Mouse (Mus musculus) forebrain, embryonic 14.5 days (tissue): Measurements from ENCODE around the gene Kctd18. TPM values are rescaled to one million over a fixed set of nuclear protein-coding genes. Genes with fewer than 3 reads are reported as not detected.

Source experiments
- ATAC-seq: fragments of 200-750 bp; cut with Nextera tagmentation; 2 replicates; pipeline ENCODE4 v1.8.0; 2017; ENCODE audit warnings: mild to moderate bottlenecking, moderate library complexity
- DNase-seq: peaks from one replicate; pipeline ENCODE4 v3.0.0-alpha.2; 2015; ENCODE audit warnings: low spot score
- H3K27ac ChIP-seq: fragments of 300-500 bp; sonication (generic); 2 replicates; pipeline ENCODE4 v1.5.1; 2014; ENCODE audit warnings: low read depth, mild to moderate bottlenecking, control low read depth, low read length, moderate library complexity
- H3K27me3 ChIP-seq: fragments of 300-500 bp; sonication (generic); replicated peaks from 2 replicates; pipeline ENCODE4 v1.6.1; 2014; ENCODE audit warnings: low read length, control low read depth, mixed read lengths; ENCODE audit not compliant: control insufficient read depth, insufficient read depth
- H3K36me3 ChIP-seq: fragments of 300-500 bp; sonication (generic); 2 replicates; pipeline ENCODE4 v1.6.1; 2014; ENCODE audit warnings: low read length, control low read depth; ENCODE audit not compliant: control insufficient read depth, insufficient read depth
- H3K4me1 ChIP-seq: fragments of 300-500 bp; sonication (generic); 2 replicates; pipeline ENCODE4 v1.6.1; 2014; ENCODE audit warnings: antibody characterized with exemption, low read length, control low read depth; ENCODE audit not compliant: control insufficient read depth, insufficient read depth
- H3K4me2 ChIP-seq: fragments of 300-500 bp; sonication (generic); 2 replicates; pipeline ENCODE4 v1.6.1; 2014; ENCODE audit warnings: mild to moderate bottlenecking, control low read depth, low read length
- H3K4me3 ChIP-seq: fragments of 300-500 bp; sonication (generic); 2 replicates; pipeline ENCODE4 v1.5.1; 2014; ENCODE audit warnings: low read depth, low read length, control low read depth
- H3K9ac ChIP-seq: fragments of 300-500 bp; sonication (generic); 2 replicates; pipeline ENCODE4 v1.6.1; 2014; ENCODE audit warnings: mild to moderate bottlenecking, low read length, control low read depth, moderate library complexity
- H3K9me3 ChIP-seq: fragments of 300-500 bp; sonication (generic); replicated peaks from 2 replicates; pipeline ENCODE4 v1.6.1; 2016; ENCODE audit warnings: low read length, control low read depth, mixed read lengths; ENCODE audit not compliant: control insufficient read depth
- WGBS: fragments of 180-500 bp; shearing (Covaris S2); extraction: QIAGEN DNeasy Blood & Tissue Kit; methylation state at CpG from one replicate; pipeline ENCODE4 v1.1.7; 2014; 5-methylcytosine and 5-hydroxymethylcytosine counted together
- polyA plus RNA-seq: library from polyadenylated mRNA; unstranded; fragments of >200 nt; fragmentation: Nextera tagmentation; extraction: Ambion mirVana; gene quantifications from 2 replicates; pipeline ENCODE4 v1.2.1, GENCODE M21; 2014

Gene Kctd18
- polyA plus RNA-seq, 1 experiment from 2014 or later, result 22.6 TPM

GRCm38 (mm10) chr1:57942215-57942614, 76.5 kb downstream of the Kctd18 start:
- H3K4me2 ChIP-seq, result no peak overlapping the region
- peaks cover 14% of the 10 kb centered on the region; the same call in 1 of the 2 replicates for H3K36me3 ChIP-seq
- no peak for DNase-seq
- H3K27ac ChIP-seq, result no peak overlapping the region
- H3K4me1 ChIP-seq, result peaks cover 17% of the 10 kb centered on the region
- no peak overlapping the region for H3K9ac ChIP-seq
- no peaks in the 10 kb centered on the region for H3K27me3 ChIP-seq
- WGBS, result 57% methylated on average over 6 of the region's 6 CpGs
- no peak for ATAC-seq
- no peaks in the 10 kb centered on the region for H3K9me3 ChIP-seq
- H3K4me3 ChIP-seq, result no peak overlapping the region

- DNase-seq (no peak), ATAC-seq (peak; percentile 18; the same call in 1 of the 2 replicates)
- H3K9me3 ChIP-seq, result no peaks in the 10 kb centered on the region
- no peak overlapping the region for H3K4me3 ChIP-seq
- WGBS, result 38% methylated on average over 11 of the region's 11 CpGs
- no peak overlapping the region for H3K4me2 ChIP-seq
- no peak overlapping the region for H3K27ac ChIP-seq
- peaks cover 14% of the 10 kb centered on the region; the same call in 1 of the 2 replicates for H3K36me3 ChIP-seq
- no peak overlapping the region for H3K9ac ChIP-seq
- peaks cover 17% of the 10 kb centered on the region for H3K4me1 ChIP-seq
- no peaks in the 10 kb centered on the region for H3K27me3 ChIP-seq
These were observed 77.0 kb downstream of the Kctd18 start for GRCm38 (mm10) chr1:57941734-57942133.

GRCm38 (mm10) chr1:57941095-57941494, 77.7 kb downstream of the Kctd18 start:
- H3K9me3 ChIP-seq, result no peaks in the 10 kb centered on the region
- H3K4me3 ChIP-seq, result no peak overlapping the region
- ATAC-seq, result peak; percentile 36
- WGBS, result 42% methylated on average over 7 of the region's 7 CpGs
- peaks cover 17% of the 10 kb centered on the region for H3K4me1 ChIP-seq
- H3K4me2 ChIP-seq, result no peak overlapping the region
- H3K27me3 ChIP-seq, result no peaks in the 10 kb centered on the region
- H3K27ac ChIP-seq, result no peak overlapping the region
- DNase-seq, result no peak
- H3K36me3 ChIP-seq, result peaks cover 11% of the 10 kb centered on the region; the same call in 1 of the 2 replicates
- no peak overlapping the region for H3K9ac ChIP-seq

GRCm38 (mm10) chr1:57940691-57941090, 78.1 kb downstream of the Kctd18 start:
- Histone ChIP-seq H3K27ac (no peak overlapping the region), H3K36me3 (peaks cover 11% of the 10 kb centered on the region; the same call in 1 of the 2 replicates), H3K27me3 (no peaks in the 10 kb centered on the region), H3K9ac (no peak overlapping the region), H3K4me3 (no peak overlapping the region), H3K4me2 (no peak overlapping the region), H3K9me3 (no peaks in the 10 kb centered on the region), H3K4me1 (peaks cover 17% of the 10 kb centered on the region)
- 14% methylated on average over 10 of the region's 10 CpGs for WGBS
- ATAC-seq (peak; percentile 76), DNase-seq (peak; percentile 60)

DNA sequence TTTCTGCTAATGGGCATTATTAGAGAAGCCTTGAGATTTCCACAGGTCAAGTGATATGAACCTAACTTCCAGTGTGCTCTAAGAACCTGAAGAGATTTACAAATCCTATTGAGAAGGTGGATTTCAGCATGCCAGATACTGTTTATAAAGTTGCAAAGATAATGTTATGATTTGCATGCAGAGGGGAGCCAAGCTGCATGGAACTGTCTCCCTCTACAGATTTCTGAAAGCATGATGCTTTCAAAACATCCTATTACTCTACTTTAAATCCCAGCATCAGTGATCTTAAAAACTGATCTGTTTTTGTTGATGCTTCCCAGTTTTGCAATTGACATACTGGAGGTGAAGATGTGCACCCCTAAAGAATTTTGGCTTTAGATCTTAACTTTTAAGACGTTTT, 84.5 kb downstream of the Kctd18 start:
- Histone ChIP-seq H3K9ac (no peak overlapping the region), H3K36me3 (0 out of 2 replicates have a peak, but pooled peaks cover 4% of the 10 kb centered on the region), H3K4me2 (no peak overlapping the region), H3K4me1 (no peaks in the 10 kb centered on the region), H3K9me3 (no peaks in the 10 kb centered on the region), H3K27ac (no peak overlapping the region), H3K27me3 (no peaks in the 10 kb centered on the region), H3K4me3 (no peak overlapping the region)
- WGBS, result 52% methylated on average over 1 of the region's 1 CpGs
- DNase-seq, result no peak
- no peak for ATAC-seq

- ATAC-seq, result peak; percentile 18; the same call in 1 of the 2 replicates
- no peak overlapping the region for H3K27ac ChIP-seq
- H3K36me3 ChIP-seq, result no peaks in the 10 kb centered on the region
- no peak overlapping the region for H3K9ac ChIP-seq
- H3K9me3 ChIP-seq, result no peaks in the 10 kb centered on the region
- no peak overlapping the region for H3K4me2 ChIP-seq
- H3K4me1 ChIP-seq, result no peaks in the 10 kb centered on the region
- peak; percentile 7 for DNase-seq
- WGBS, result 79% methylated on average over 4 of the region's 4 CpGs
- no peak overlapping the region for H3K4me3 ChIP-seq
- no peaks in the 10 kb centered on the region for H3K27me3 ChIP-seq
These were observed 100.2 kb downstream of the Kctd18 start for GRCm38 (mm10) chr1:57918567-57918966.

- no peak for DNase-seq
- H3K4me3 ChIP-seq, result no peak overlapping the region
- H3K27ac ChIP-seq, result no peak overlapping the region
- H3K9ac ChIP-seq, result no peak overlapping the region
- 91% methylated on average over 5 of the region's 5 CpGs for WGBS
- H3K9me3 ChIP-seq, result no peaks in the 10 kb centered on the region
- no peaks in the 10 kb centered on the region for H3K27me3 ChIP-seq
- H3K4me2 ChIP-seq, result no peak overlapping the region
- no peak for ATAC-seq
- H3K4me1 ChIP-seq, result no peaks in the 10 kb centered on the region
- no peaks in the 10 kb centered on the region for H3K36me3 ChIP-seq
These were observed 101.4 kb downstream of the Kctd18 start for GRCm38 (mm10) chr1:57917342-57917741.

- Histone ChIP-seq H3K27me3 (no peaks in the 10 kb centered on the region), H3K36me3 (no peaks in the 10 kb centered on the region; the same call in 1 of the 2 replicates), H3K4me3 (no peak overlapping the region), H3K27ac (no peak overlapping the region), H3K4me1 (no peaks in the 10 kb centered on the region), H3K4me2 (no peak overlapping the region), H3K9me3 (no peaks in the 10 kb centered on the region), H3K9ac (no peak overlapping the region)
- DNase-seq (no peak), ATAC-seq (no peak)
- 87% methylated on average over 6 of the region's 6 CpGs for WGBS
These were observed 107.2 kb downstream of the Kctd18 start for GRCm38 (mm10) chr1:57911561-57911960.

DNA sequence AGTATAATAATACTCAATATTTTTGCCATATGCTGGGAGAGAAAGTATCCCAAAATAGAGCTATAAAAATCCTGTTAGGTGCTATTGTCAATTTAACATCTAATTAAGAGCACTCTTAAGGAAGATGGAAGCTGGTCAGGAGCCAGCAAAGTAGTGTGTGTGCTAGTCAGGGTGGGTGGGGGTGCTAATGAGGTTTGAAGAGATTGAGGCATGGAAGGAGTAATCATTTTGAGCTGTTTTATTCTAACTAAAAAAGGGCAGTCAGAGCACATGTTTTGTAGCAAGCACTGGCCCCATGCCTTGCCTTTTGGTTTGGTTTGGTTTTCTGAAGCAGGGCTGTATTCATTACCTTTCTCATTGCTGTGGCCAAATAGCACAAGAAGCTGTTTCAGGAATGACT, 112.4 kb downstream of the Kctd18 start:
- Histone ChIP-seq H3K4me2 (no peak overlapping the region), H3K36me3 (no peaks in the 10 kb centered on the region; the same call in 1 of the 2 replicates), H3K9ac (no peak overlapping the region), H3K27ac (no peak overlapping the region), H3K4me3 (no peak overlapping the region), H3K9me3 (no peaks in the 10 kb centered on the region), H3K27me3 (no peaks in the 10 kb centered on the region), H3K4me1 (no peaks in the 10 kb centered on the region)
- ATAC-seq, result peak; percentile 42; the same call in 1 of the 2 replicates
- DNase-seq, result peak; percentile 54
